Mouse (Mus musculus): ENCODE measurements around the gene Cnot3.
"Not testable (repeated sequence)": the region's sequence is repeated elsewhere in the genome, so short reads cannot be mapped to it uniquely, and the experiment has no call there.

Gene Cnot3

GRCm38 (mm10) chr7:3644672-3645487 lies at the start of gene Cnot3:
TSS of gene Cnot3 (plus strand) at chr7:3645268.
- DNase-seq: peak; percentile 97

- DNase-seq: not testable (repeated sequence)
These were observed 47.3 kb upstream of the Cnot3 start for GRCm38 (mm10) chr7:3597755-3598154.

- peak; percentile 68 for DNase-seq
These were observed 43.9 kb upstream of the Cnot3 start for GRCm38 (mm10) chr7:3601119-3601518.

GRCm38 (mm10) chr7:3606798-3607197 lies 38.3 kb upstream of the Cnot3 start:
- DNase-seq: peak; percentile 30

GRCm38 (mm10) chr7:3607391-3607790 lies 37.7 kb upstream of the Cnot3 start:
- no peak for DNase-seq

- DNase-seq: no peak
These were observed 36.4 kb upstream of the Cnot3 start for GRCm38 (mm10) chr7:3608668-3609067.

GRCm38 (mm10) chr7:3609082-3609481 lies 36.0 kb upstream of the Cnot3 start:
- no peak for DNase-seq

GRCm38 (mm10) chr7:3610437-3610836 lies 34.6 kb upstream of the Cnot3 start:
- no peak for DNase-seq

GRCm38 (mm10) chr7:3611006-3611405 lies 34.1 kb upstream of the Cnot3 start:
- no peak for DNase-seq

GRCm38 (mm10) chr7:3614021-3614420 lies 31.0 kb upstream of the Cnot3 start:
- DNase-seq: no peak

- DNase-seq: no peak
These were observed 29.0 kb upstream of the Cnot3 start, which contains the start of gene Oscar for GRCm38 (mm10) chr7:3616057-3616388. TSS of gene Oscar (minus strand) at chr7:3616157.

- DNase-seq: peak; percentile 13
These were observed 28.5 kb upstream of the Cnot3 start for GRCm38 (mm10) chr7:3616389-3617241.

GRCm38 (mm10) chr7:3617242-3617995 lies 27.6 kb upstream of the Cnot3 start, which contains the start of gene Ndufa3:
TSS of gene Ndufa3 (plus strand) at chr7:3617373.
- DNase-seq: peak; percentile 91

GRCm38 (mm10) chr7:3629030-3629429 lies 16.0 kb upstream of the Cnot3 start:
- DNase-seq: peak; percentile 22

GRCm38 (mm10) chr7:3629543-3630477 lies 15.3 kb upstream of the Cnot3 start, which contains the start of the genes Tfpt and Prpf31:
TSS of gene Tfpt (minus strand) at chr7:3629929.
TSS of gene Prpf31 (plus strand) at chr7:3629985.
- DNase-seq: peak; percentile 92

- DNase-seq: no peak
These were observed 14.6 kb upstream of the Cnot3 start for GRCm38 (mm10) chr7:3630478-3630815.

- no peak for DNase-seq
These were observed 1.7 kb upstream of the Cnot3 start for GRCm38 (mm10) chr7:3643412-3643811.

GRCm38 (mm10) chr7:3643843-3644242 lies 1.2 kb upstream of the Cnot3 start:
- DNase-seq: no peak

GRCm38 (mm10) chr7:3644348-3644671 lies 758 bp upstream of the Cnot3 start:
- DNase-seq: peak; percentile 95

GRCm38 (mm10) chr7:3645488-3646025 lies 489 bp downstream of the Cnot3 start:
- DNase-seq: no peak

GRCm38 (mm10) chr7:3646188-3646587 lies 1.1 kb downstream of the Cnot3 start:
- no peak for DNase-seq

GRCm38 (mm10) chr7:3646641-3647040 lies 1.6 kb downstream of the Cnot3 start:
- DNase-seq: no peak

All from thymus, postnatal 14 days (tissue).